Mouse (Mus musculus): ENCODE measurements around the gene Tgfbr3.

DNA sequence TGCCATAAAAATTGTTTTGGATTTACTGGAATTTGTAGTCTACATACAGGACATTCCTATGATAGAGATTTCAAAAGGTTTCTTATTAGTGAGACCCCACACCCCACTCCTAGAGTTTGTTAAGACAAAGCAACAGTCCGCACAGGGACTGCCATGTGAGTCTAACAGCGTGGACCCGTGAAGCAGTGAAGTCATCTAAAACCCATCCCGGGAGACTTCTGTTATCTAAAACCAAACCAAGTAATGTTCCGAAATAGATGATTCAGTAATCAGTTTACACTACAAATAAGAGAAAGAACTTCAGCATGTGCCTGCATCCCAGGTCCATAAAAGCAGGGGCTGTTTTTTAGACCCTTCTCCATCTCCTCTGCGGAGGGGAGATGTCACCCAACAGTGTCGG, 106.7 kb downstream of the Tgfbr3 start:
- TF ChIP-seq POLR2A (IDR thresholded peaks at IDR 0.05; ENCODE audit: insufficient read length, low read depth) (no peak), TCF3 (IDR thresholded peaks at IDR 0.05; ENCODE audit: insufficient read length, low read depth) (no peak), SRF (IDR thresholded peaks at IDR 0.05; ENCODE audit: control insufficient read depth, insufficient read length, low read depth) (no peak)

Data from myocyte (in vitro differentiated cells).